Mouse (Mus musculus) 3134 (cell line): ENCODE measurements around the gene Gm21981.

Source experiments
- DNase-seq: peaks from one replicate; pipeline ENCODE4 v3.0.0-alpha.2; 2011; ENCODE audit warnings: low spot score; ENCODE audit not compliant: insufficient read length; ENCODE audit errors: extremely low read depth

The Gm21981 gene

DNA sequence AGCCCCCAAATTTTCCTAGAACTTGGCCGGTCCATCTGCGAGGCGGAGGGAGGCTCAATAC is at the start of gene Gm21981:
Gene Gm21981 (minus strand): TSS at position 14 of the 61 bp plus-strand sequence.
- no peak for DNase-seq

GRCm38 (mm10) chr17:47742991-47743734 is 48.9 kb upstream of the Gm21981 start:
- no peak for DNase-seq

- no peak for DNase-seq
Measured at GRCm38 (mm10) chr17:47740186-47740585, 45.9 kb upstream of the Gm21981 start.

DNA sequence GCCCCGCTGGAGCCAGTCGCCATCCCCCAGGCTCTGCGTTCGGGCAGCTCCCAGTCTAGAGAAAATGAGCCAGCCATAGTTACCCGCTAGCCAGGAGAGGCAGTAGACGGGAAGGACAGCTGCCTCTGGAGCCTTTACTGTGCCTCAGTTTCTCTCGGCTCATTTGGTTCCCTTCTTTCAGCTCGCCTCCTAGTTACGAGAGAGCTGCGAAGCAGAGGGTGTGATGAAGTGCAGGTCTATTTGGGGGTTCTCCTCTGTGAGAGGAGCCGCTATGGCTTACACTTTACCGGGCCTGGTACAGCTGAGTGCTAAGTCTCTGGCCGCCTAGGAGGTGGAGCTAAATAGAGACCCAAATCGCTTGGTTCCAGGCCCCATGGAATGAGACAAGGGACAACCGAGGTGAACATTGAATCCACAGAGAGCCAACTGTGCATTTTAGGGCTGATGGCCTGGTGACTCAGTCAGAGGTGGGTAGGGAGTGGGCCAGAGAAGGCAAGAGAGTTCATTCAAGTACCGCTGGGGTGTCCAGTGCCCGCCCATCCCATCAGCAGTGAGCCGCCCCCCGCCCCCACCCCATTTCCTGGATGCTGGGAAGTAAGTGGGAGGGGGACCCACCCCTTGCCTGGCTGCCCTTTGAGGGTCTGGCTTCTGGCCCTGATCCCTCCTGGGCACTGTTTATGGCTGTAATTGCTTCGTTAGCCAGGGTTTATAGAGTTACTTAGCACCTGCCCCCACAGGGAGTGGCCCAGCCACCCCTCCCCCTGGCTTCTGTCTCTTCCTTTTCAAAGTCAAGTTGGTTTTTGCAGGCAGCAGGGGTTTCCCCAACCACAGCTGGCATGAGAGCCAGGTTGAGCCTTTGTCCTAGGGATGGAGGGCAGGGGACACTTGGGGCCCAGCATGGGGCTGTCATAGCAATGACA is 44.9 kb upstream of the Gm21981 start:
- DNase-seq, result peak; percentile 49

- no peak for DNase-seq
Measured at GRCm38 (mm10) chr17:47738066-47738878, 44.0 kb upstream of the Gm21981 start.

GRCm38 (mm10) chr17:47737271-47738065 is 43.2 kb upstream of the Gm21981 start:
- DNase-seq, result peak; percentile 95

DNA sequence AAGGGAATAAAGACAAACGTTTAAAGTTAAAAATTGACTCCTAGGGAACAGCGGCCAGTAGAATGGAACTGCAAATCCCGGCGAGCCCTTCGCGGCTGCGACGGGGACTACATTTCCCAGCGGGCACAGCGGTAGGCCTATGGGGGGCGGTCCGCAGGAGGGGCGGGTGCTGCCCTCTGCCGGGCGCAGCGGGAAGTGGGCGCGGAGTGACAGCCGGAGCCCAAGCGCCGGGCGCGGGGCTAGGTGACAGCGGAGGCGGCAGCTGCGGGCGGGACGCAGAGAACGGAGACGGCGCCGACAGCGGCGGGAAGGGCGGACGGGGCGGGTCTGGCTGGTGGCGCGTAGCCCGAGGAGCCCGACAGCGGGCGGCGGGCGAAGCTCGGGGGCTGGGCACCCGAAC is 42.6 kb upstream of the Gm21981 start, which contains the start of gene Tfeb:
Gene Tfeb (plus strand): TSS at position 175 of the 400 bp plus-strand sequence.
- peak; percentile 91 for DNase-seq

DNA sequence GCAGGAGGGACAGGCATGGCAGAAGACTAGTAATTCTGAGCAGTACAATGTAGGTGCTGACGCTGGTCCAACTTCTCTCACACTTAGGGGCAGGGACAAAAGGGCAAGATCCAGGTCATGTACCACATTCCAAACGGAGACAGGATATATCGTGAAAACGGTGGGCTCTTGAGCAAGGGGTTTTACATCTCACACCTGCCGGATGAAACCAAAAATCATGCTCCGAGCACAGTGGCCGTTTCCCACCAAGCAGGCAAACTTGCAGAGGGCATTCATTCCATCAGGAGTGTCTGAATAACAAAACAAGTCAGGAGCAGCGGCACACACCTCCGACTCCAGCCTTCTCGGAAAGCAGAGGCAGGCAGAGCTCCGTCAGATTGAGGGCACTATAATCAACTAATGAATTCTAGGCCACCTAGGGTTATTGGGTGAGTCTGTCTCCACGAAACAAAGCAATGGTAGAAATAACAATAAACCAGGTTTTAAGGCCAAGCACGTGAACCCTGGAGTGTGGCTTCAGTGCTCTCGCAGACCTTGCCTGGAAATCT is 41.4 kb upstream of the Gm21981 start:
- no peak for DNase-seq

DNA sequence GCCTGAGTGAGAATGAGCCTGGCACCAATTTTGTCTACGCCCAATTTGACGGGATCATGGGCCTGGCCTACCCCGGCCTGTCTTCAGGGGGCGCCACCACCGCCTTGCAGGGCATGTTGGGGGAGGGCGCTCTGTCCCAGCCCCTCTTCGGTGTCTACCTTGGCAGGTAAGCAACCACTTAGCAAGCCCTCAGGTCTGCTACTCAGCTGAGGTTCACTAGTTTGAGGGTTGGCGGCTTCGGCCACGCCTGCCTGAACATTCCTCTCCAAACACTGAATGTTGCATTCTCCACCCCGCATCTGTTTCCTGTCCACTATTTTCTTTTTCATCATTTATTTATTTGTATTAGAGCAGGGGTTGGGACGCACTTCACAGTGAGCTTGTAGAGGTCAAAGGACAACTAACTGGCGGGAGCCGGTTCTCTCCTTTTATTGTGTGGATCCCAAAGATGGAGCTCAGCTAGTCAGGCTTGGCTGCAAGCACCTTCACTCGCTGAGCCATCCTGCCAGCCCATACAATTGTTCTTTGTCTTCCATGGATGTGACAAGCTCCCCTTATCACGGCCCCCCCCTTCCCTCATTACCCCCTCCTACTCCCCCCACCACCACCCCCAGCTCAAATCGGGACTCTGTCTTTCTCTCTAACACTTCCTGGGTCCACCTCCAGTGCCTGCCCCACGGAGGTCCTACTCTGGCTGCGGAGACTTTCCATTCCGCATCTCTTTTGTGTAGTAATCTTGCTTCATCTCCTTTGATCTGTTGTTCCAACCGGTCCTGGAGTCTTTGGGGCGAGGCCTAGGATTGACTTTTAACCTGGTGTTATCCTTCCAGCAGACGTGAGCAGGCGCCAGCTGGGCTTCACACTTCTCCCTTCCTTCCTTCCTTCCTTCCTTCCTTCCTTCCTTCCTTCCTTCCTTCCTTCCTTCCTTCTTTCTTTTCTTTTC is 36.6 kb upstream of the Gm21981 start:
- DNase-seq, result no peak

DNA sequence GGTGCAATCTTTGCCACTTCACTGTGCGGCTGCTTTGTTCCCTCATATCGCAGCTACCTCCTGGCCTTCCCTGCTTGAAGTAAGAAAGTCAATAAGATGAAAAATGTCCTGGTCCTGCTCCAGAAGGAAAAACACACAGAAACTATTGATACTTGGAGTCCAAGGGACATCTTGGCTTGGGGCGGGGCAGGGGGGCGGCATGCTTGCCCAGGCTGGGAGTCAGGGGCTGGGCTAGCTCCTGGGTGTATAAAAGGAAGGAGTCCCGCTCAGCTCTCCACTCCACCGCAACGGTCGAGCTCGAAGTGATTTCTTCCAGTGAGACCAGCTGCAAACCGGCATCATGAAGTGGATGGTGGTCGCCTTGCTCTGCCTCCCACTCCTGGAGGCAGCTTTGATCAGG is 32.3 kb upstream of the Gm21981 start, which contains the start of gene Pgc:
Gene Pgc (plus strand): TSS at position 277 of the 400 bp plus-strand sequence.
- DNase-seq, result no peak

DNA sequence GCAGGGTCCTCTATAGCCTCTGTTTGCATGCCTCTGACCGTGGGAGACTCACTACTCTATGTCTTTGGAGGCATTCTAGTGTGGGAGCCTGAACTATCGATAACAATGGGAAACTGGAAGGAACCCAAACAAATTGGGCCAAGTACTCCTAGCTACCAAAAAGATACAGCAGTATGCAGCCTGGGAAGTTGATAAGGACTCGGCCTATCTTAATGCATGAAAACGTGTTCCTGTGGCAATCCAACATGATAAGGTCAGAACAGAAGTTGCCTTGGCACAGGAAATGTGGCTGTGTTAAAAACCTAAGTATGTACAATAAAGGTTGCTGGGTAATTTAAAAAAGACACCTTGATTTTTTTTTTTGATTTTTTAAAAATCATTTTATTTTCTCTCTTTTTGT is 26.9 kb upstream of the Gm21981 start:
- no peak for DNase-seq

- no peak for DNase-seq
Measured at GRCm38 (mm10) chr17:47715037-47715436, 20.8 kb upstream of the Gm21981 start.

DNA sequence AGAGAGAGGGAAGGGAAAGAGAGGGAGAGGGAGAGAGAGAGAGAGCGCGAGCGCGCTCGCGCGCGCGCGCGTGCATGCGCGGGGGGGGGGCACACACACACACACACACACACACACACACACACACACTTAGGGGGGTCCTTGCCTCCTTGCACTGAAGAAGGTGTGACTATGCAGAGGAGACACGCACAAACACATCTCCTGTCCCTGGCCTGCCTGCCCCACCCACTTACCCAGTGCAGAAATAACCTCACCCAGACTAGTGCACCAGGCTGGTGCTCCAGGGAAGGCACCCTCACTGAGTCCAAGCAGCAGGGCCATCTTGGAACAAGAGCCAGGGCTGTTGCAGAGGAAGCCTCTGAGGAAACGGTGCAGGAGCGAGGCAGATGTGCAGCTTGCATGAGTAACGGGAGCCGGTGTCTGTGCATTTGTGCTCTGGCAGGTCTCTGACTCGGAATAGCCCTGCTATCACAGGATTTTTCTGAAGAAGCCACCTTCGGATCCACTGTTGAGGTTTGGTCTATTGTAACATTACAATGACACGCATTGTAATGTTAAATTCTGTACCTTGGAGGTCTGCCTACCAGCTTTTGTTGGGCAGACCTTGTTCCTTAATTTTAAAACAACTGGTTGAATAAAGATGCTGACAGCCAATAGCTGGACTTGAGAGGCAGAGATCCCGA is 18.8 kb upstream of the Gm21981 start:
- DNase-seq, result no peak

- DNase-seq, result no peak
Measured at GRCm38 (mm10) chr17:47711883-47712282, 17.6 kb upstream of the Gm21981 start.

- DNase-seq, result no peak
Measured at GRCm38 (mm10) chr17:47710036-47710435, 15.8 kb upstream of the Gm21981 start.

DNA sequence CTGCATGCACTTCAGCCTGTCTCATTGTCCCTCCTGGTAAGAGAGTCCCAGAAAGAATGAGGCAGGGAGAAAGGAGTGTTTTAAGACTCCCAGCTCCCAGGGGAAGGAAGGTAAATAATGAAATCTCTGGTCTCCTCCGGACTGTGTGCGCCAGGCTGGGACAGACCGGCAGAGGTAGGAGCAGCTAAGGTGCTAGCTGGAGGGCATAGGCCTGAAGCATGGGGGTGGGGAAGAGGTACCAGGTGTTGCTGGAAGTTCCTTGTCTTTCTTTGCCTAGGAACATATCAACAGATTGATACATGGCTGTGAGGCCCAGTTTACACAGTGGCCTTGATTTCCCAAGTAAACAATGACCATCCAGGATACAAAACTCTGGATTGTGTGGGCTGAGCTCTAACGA is 14.7 kb upstream of the Gm21981 start:
- DNase-seq, result no peak

- no peak for DNase-seq
Measured at GRCm38 (mm10) chr17:47707961-47708360, 13.7 kb upstream of the Gm21981 start.

DNA sequence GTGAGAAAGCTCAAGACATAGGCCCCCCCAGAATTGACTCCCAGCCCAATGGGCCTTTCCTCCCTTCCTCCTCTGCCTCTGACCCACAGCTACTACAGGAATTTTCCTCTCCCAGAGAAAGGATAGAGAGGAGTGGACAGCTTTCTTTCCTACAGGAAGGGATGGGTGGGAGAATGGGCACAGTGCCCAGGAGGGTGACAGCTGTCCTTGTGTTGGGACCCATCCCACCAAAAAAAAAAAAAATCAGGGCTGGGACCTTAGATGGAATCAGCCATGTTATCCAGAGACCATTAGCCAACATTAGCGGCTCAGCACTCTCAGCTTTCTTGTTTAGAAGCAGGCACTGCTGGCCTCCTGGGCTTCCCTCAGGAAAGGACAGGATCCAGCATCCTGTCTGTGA is 11.9 kb upstream of the Gm21981 start:
- no peak for DNase-seq

- no peak for DNase-seq
Measured at GRCm38 (mm10) chr17:47704692-47705091, 10.4 kb upstream of the Gm21981 start.
